Mouse (Mus musculus) heart, adult 2 months (tissue): ENCODE measurements around the gene Pde4d. TPM values are rescaled to one million over a fixed set of nuclear protein-coding genes. Genes with fewer than 3 reads are reported as not detected.

Experiments
- DNase-seq, 2 experiments: peaks; one replicate each; pipeline ENCODE4 v3.0.0; 2021
- H3K27ac ChIP-seq: fragments of 200-600 bp; 2 replicates; pipeline ENCODE4 v1.8.1; 2022
- H3K27me3 ChIP-seq: fragments of 200-500 bp; 2 replicates; pipeline ENCODE4 v1.6.1; 2012; ENCODE audit warnings: mild to moderate bottlenecking, low read length, inconsistent platforms, mixed read lengths; ENCODE audit not compliant: control insufficient read depth, insufficient read depth
- H3K36me3 ChIP-seq: fragments of 200-500 bp; 2 replicates; pipeline ENCODE4 v1.6.1; 2012; ENCODE audit warnings: low read length, inconsistent platforms; ENCODE audit not compliant: control insufficient read depth, insufficient read depth
- H3K4me1 ChIP-seq: fragments of 200-500 bp; 2 replicates; pipeline ENCODE4 v1.6.1; 2011; ENCODE audit warnings: low read length; ENCODE audit not compliant: control insufficient read depth, insufficient read depth
- H3K4me3 ChIP-seq: fragments of 200-600 bp; 2 replicates; pipeline ENCODE4 v1.8.1; 2022
- H3K79me2 ChIP-seq: fragments of 200-500 bp; replicated peaks from 2 replicates; pipeline ENCODE4 v1.6.1; 2012; ENCODE audit warnings: mild to moderate bottlenecking, inconsistent platforms, low read length, moderate library complexity, mixed read lengths; ENCODE audit not compliant: control insufficient read depth, insufficient read depth
- H3K9ac ChIP-seq: fragments of 200-500 bp; 2 replicates; pipeline ENCODE4 v1.6.1; 2012; ENCODE audit warnings: low read depth, mild to moderate bottlenecking, control low read depth, inconsistent platforms, low read length, mixed read lengths
- CTCF ChIP-seq: fragments of 200-600 bp; IDR thresholded peaks from 2 replicates; pipeline ENCODE4 v1.8.1; 2022; ENCODE audit warnings: antibody characterized with exemption, mild to moderate bottlenecking, moderate library complexity
- EP300 ChIP-seq: fragments of 200-500 bp; IDR thresholded peaks from 2 replicates; pipeline ENCODE4 v1.6.1; 2011; ENCODE audit warnings: low read depth, low read length, control low read depth; ENCODE audit not compliant: insufficient read depth
- POLR2A ChIP-seq: fragments of 200-500 bp; IDR thresholded peaks from 2 replicates; pipeline ENCODE4 v1.6.1; 2011; ENCODE audit warnings: mild to moderate bottlenecking, low read depth, low read length, control low read depth; ENCODE audit not compliant: insufficient read depth
- WGBS: fragments of 180-500 bp; shearing (Covaris S2); methylation state at CpG from one replicate; pipeline ENCODE4 v1.1.7; 2018; 5-methylcytosine and 5-hydroxymethylcytosine counted together
- intact Hi-C: fragments of 180-260 bp; cut with DNase I; formaldehyde crosslinking; loops from one replicate; pipeline ENCODE4 v1.15.1; 2025
- polyA plus RNA-seq: library from polyadenylated mRNA; depleted of rRNA; stranded (reverse); fragments of >200 nt; gene quantifications from 2 replicates; pipeline ENCODE4 v1.2.3, GENCODE M21; 2012
- total RNA-seq, 2 experiments: library from RNA; stranded (reverse); gene quantifications; 2 replicates each; pipeline ENCODE4 v1.2.3; 2021

Gene Pde4d
- total and polyA plus RNA-seq, 3 experiments, result 11.5 to 40.1 (median 38.1) TPM

- no peaks in the 10 kb centered on the region for H3K4me1 ChIP-seq
- no peaks in the 10 kb centered on the region for H3K79me2 ChIP-seq
- WGBS, result 46% methylated on average over 4 of the region's 4 CpGs
- H3K27me3 ChIP-seq, result no peaks in the 10 kb centered on the region
- H3K36me3 ChIP-seq, result no peaks in the 10 kb centered on the region
- no peak overlapping the region for H3K4me3 ChIP-seq
- intact Hi-C loops, result no loop called here
- no peak overlapping the region for H3K9ac ChIP-seq
- H3K27ac ChIP-seq, result no peak overlapping the region
- DNase-seq, result peak in 1 of 2 experiments; percentile 4
- TF ChIP-seq POLR2A (no peak), EP300 (no peak), CTCF (no peak)
These were observed 616.9 kb downstream of the Pde4d start for GRCm38 (mm10) chr13:109066581-109067159.

GRCm38 (mm10) chr13:109068258-109069219 is 618.8 kb downstream of the Pde4d start:
- no peak for TF ChIP-seq EP300
- no peak overlapping the region for H3K9ac ChIP-seq
- WGBS, result 73% methylated on average over 8 of the region's 8 CpGs
- H3K79me2 ChIP-seq, result no peaks in the 10 kb centered on the region
- no peak overlapping the region for H3K27ac ChIP-seq
- H3K36me3 ChIP-seq, result no peaks in the 10 kb centered on the region
- H3K27me3 ChIP-seq, result no peaks in the 10 kb centered on the region
- no peak for DNase-seq
- H3K4me3 ChIP-seq, result no peak overlapping the region
- intact Hi-C loops, result no loop called here
- H3K4me1 ChIP-seq, result no peaks in the 10 kb centered on the region

GRCm38 (mm10) chr13:109073371-109073770 is 623.6 kb downstream of the Pde4d start:
- no peak for DNase-seq
- intact Hi-C loops, result no loop called here
- Histone ChIP-seq H3K27me3 (no peaks in the 10 kb centered on the region), H3K36me3 (no peaks in the 10 kb centered on the region), H3K4me3 (no peak overlapping the region), H3K4me1 (peaks cover 1% of the 10 kb centered on the region), H3K27ac (no peak overlapping the region), H3K9ac (no peak overlapping the region), H3K79me2 (no peaks in the 10 kb centered on the region)
- WGBS, result 67% methylated on average over 2 of the region's 2 CpGs
- TF ChIP-seq CTCF, result no peak
- no peak for TF ChIP-seq POLR2A
- no peak for TF ChIP-seq EP300

GRCm38 (mm10) chr13:109074078-109074477 is 624.3 kb downstream of the Pde4d start:
- Histone ChIP-seq H3K4me3 (no peak overlapping the region), H3K9ac (no peak overlapping the region), H3K27ac (no peak overlapping the region), H3K79me2 (no peaks in the 10 kb centered on the region), H3K27me3 (no peaks in the 10 kb centered on the region), H3K36me3 (no peaks in the 10 kb centered on the region), H3K4me1 (peaks cover 1% of the 10 kb centered on the region)
- intact Hi-C loops, result no loop called here
- no peak for TF ChIP-seq CTCF
- no peak for TF ChIP-seq POLR2A
- TF ChIP-seq EP300, result no peak
- no peak for DNase-seq
- 41% methylated on average over 4 of the region's 4 CpGs for WGBS

- Histone ChIP-seq H3K36me3 (no peaks in the 10 kb centered on the region), H3K79me2 (no peaks in the 10 kb centered on the region), H3K4me1 (no peaks in the 10 kb centered on the region), H3K4me3 (no peak overlapping the region), H3K27ac (no peak overlapping the region), H3K9ac (no peak overlapping the region), H3K27me3 (no peaks in the 10 kb centered on the region)
- no peak for DNase-seq
- WGBS, result 77% methylated on average over 3 of the region's 3 CpGs
- TF ChIP-seq EP300 (no peak), POLR2A (no peak), CTCF (no peak)
- intact Hi-C loops, result no loop called here
These were observed 642.9 kb downstream of the Pde4d start for GRCm38 (mm10) chr13:109092654-109093053.

GRCm38 (mm10) chr13:109096654-109097053 is 646.9 kb downstream of the Pde4d start:
- Histone ChIP-seq H3K79me2 (no peaks in the 10 kb centered on the region), H3K9ac (no peak overlapping the region), H3K4me3 (no peak overlapping the region), H3K27me3 (no peaks in the 10 kb centered on the region), H3K27ac (no peak overlapping the region), H3K4me1 (no peaks in the 10 kb centered on the region), H3K36me3 (no peaks in the 10 kb centered on the region)
- intact Hi-C loops, result no loop called here
- DNase-seq, result no peak
- WGBS, result 81% methylated on average over 2 of the region's 2 CpGs
- TF ChIP-seq CTCF (no peak), POLR2A (no peak), EP300 (no peak)
